Mouse (Mus musculus) 3T3-L1 (cell line): ENCODE results near the gene Prkcsh.
A peak's percentile ranks its signal among the peaks of the same experiment; 100 is the strongest.

Experiments
- DNase-seq: peaks from one replicate; pipeline ENCODE4 v3.0.0-alpha.2; 2015; ENCODE audit warnings: low read depth, low spot score

Prkcsh gene

DNA sequence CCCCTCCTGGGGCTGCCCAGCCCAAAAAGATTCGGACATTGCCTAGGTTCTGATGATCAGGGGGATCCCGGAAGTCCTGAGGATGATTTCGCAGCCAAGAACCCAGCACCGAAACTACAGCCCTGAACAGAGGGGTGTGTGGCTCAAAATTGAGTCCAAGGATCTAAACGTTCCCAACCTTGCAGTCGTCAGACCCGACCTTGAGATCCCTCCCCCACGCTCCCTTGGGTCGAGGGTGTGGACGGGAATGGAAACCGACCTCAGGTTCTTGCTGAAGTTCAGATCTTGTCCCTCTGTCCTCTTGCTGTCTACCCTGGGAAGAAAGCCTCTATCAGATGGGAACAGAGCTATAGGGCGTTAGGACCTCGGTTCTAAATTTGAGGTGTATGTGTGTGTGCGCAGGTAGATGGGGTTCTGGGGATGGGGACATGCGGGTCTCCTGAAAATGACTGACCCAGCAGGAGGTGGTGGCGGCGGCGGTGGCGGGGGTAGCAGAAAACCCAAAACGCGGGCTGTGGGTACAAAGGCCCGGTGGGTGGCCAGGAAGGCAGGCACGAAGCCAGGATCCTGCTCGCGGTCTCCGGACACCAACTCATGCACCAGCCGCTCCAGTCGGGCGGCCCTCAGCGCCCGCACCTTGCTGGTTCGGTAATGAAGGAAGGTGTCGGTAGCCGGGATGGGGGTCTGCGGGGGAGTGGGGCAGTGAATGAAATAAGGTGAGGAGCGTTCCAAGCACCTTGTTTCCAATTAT is 14.8 kb upstream of the Prkcsh start:
- no peak for DNase-seq

DNA sequence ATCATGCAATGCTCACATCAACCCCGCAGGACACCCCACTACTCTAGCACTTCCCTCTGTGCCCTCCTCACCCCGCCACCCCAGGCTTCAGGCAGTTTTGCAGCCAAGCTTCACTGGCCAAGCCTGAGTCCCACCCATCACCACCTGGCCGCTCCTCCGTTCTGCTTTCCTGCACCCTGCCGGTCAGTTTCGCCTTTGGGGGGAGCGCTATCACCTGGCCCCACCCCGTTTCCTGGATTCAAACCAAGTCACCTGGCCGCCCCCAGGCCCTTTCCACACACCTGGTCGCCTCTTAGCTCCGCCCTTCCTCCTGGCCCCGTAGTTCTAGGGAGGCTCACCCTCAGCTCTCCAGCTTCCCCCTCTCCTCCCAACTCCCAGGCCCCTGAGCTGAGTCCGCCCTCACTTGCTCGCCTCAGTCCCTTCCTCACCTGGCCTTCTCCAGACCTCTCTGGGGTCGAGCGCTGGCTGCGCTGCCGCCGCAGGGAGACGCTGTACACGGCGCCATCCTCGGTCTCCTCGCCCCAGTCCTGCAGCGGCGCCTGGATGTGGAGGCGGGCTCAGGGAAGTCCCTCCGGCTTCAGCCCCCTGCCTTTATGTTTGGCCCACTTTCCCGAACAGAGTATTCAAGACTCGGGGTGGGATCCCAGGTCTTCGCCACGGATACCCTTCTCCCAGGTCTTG is 14.0 kb upstream of the Prkcsh start:
- no peak for DNase-seq

DNA sequence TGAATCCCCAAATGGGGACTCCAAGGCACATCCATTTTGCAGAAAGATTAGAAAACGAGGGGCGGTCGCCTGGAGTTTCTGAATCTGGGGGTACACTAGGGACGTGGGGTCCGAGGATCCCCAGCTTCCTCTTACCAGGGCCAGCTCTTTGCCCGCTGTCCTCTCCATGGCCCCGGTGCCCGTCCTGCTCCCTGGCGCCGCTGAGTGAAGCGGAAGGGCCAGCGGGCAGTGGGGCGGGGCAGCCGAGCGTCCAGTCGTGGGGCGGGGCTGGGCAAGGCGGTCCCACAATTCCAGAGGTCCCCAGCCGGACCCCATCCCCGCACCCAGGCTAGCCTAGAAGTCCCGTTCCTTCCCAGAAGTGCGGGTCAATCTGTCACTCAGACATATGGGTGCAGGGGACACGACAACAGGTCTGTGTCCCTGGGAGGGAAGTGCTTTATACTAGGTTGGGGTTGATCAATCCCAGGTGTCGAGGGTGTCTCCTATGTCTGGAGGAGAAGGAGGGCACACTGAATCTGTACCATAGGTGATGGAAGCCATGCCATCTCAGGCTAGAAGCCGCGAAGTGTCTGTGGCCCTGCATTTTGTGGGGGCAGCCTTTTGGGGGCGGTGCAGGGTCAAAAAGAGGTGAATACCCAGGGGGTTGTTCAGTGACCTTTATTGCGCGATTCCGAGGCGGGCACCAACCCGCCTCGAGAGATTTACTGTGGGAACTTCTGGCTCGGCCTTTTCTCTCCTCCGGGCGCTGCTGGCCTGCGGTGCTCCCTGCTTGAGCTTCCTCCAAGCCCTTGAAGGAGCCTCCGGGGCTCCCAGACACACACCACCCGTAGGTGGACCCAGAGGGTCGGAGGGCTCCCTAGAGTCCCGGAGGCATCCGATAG is 13.1 kb upstream of the Prkcsh start, which contains the start of gene Rgl3:
Rgl3 (minus strand) TSS at position 217 of the 881 bp plus-strand sequence.
- DNase-seq, result peak; percentile 21

DNA sequence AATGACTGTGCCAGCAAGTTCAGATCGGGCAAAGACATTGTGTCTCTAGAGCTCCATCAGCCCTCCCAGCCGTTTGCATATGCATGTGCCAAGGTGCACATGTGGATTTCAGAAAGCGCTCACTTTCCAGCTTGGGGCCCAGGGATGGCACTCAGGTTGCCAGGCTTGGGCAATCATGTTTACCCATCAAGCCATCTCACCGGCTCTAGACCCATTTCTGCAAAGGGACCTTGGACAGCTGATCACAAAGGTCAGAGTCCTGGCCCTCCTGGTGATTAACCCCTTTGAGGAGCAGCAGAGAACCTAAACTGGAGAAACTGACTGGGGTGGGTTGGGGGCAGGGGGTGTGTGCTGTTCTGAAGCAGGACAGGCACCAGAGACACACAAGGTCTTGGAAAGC is 10.4 kb upstream of the Prkcsh start:
- no peak for DNase-seq

DNA sequence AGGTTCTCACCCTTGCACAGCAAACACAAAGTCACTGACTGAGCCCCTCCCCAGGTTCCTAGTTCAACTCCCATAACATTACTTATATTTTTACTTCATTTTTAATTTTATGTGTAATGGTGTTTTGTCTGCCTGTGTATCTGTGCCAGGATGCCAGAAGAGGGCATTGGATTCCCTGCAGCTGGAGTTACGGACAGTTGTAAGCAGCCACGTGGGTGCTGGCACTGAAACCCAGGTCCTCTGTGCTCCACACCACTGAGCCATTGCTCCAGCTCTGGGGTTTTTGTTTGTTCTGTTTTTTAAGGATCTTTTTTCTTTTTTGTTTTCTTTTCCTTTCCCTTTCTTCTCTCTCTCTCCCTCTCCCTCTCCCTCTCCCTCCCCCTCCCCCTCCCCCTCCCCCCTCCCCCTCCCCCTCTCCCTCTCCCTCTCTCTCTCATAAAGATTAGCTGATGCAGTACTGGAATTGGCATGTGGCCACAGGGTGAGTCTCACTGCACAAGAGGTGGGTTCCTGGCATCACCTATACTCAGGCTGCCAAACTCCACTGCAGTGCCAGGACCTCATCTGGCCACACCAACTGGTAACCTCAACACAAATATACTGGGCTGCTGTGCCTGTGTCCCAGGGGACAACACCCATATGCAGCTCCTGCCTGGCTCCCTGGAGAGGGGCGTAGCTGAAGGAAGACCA is 6.3 kb upstream of the Prkcsh start:
- no peak for DNase-seq

DNA sequence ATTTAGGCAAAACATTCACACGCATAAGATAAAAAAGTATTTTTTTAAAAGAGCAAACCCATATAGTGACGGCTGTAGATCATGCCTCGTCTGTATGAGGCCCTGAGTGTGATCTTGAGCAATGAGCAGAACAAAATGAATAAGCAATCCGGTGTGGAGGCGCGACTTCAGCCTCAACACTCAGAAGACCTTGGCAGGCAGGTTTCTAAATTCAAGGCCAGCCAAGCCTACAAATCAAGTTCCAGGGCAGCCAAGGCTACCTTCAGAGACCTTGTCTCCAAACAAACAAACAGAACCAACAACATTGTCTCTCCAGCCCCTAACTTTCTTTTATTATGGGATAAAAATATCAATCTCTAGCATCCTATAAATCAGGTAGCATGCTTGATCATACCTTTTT is 2.3 kb upstream of the Prkcsh start:
- no peak for DNase-seq

DNA sequence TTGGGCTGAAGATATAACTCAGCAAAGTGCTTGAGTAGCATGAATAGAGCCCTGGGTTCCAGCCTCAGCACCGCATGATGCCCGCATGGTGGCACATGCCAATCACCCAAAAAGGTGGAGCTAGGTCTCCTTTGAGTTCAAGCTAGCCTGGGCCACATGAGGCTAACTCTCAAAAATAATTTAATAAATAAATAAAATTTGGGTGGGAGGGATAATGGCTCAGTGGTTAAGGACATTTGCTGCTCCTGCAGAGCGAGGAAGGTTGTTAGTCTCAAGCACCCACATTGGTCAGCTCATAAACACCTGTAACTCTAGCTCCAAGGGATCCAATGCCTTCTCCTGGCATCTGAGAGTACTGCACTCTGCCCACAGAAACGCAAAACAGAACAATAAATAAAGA is 973 bp upstream of the Prkcsh start:
- no peak for DNase-seq

DNA sequence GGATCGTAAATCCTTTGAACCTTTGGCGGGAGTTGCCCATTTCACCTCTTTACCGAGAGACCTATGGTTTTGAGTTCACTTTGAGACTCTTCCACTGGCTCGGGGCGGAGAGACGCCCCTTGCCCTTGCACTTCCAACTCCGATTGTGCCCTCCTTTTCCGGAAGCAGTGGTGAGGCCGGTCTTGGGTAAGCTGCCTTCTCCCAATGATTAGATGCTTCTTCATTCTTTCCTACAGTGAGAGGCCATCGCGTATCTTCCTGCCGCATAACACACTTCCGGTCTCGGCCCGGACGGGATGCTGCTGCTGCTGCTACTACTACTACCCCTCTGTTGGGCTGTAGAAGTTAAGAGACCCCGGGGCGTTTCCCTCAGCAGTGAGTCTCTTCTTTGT is 553 bp downstream of the Prkcsh start:
- peak; percentile 77 for DNase-seq

DNA sequence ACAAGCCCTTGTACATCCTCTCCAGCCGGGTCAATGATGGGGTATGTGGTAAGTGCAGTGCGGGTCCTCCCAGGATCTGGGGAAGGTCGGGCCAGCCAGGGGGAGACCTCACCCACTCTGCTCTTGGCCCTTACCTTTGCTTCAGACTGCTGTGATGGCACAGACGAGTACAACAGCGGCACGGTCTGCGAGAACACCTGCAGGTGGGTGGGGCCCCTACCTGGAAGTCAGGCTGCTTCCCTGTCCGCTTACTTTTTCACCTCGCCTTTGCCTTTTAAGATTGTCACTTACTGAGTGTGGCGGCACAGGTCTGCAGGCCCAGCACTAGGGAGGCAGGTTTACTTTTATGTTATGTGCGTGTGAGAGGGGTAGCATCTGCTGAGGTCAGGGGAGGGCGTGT is 1.9 kb downstream of the Prkcsh start:
- no peak for DNase-seq

DNA sequence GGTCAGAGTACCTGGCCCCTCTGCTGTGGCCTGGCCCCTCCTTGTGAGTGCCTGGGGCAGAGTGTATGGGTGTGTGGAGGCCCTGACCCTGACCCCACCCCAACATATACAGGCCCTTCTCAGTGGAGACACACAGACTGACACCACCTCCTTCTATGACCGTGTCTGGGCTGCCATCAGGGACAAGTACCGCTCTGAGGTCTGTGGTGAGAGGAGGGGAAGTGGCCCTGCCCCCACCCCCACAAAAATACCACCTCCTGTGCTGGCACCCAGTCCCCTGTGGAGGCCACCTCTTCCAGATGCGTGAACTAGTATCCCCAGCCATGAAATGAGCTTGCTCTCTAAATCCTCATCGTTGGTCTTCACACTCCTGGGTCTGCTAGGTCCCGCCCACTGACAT is 8.4 kb downstream of the Prkcsh start:
- DNase-seq, result no peak

DNA sequence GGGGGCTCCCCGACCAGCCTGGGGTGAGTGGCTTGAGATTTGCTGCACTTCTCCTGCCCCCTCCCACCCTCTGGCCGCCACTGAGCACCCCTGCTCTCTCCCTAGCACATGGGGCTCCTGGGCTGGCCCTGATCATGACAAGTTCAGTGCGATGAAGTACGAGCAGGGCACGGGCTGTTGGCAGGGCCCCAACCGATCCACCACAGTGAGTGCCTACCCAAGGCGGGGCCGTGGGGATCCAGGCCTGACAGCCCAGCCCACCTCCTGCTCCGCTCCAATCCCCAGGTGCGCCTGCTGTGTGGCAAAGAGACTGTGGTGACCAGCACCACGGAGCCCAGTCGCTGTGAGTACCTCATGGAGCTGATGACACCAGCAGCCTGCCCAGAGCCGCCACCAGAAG is 10.1 kb downstream of the Prkcsh start:
- DNase-seq, result no peak

DNA sequence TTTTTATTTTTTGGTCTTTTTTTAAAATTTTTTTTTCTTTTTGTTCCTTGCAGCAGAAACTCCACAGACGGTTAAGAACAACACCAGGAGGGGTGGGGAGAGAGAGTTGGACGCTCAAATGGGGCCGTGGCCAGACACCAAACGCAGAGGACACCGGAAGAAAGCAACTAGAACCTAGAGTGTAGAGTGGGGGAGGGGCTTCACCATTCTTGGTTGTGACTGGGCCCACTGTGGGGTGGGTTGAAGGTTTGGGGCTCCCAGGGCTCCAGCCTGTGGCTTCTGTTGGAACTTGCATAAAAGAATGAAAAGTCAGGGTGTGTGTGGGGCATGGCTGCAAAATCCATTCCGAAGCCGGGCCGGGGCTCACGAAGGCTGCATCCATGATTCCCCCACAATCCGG is 13.6 kb downstream of the Prkcsh start:
- DNase-seq, result no peak

DNA sequence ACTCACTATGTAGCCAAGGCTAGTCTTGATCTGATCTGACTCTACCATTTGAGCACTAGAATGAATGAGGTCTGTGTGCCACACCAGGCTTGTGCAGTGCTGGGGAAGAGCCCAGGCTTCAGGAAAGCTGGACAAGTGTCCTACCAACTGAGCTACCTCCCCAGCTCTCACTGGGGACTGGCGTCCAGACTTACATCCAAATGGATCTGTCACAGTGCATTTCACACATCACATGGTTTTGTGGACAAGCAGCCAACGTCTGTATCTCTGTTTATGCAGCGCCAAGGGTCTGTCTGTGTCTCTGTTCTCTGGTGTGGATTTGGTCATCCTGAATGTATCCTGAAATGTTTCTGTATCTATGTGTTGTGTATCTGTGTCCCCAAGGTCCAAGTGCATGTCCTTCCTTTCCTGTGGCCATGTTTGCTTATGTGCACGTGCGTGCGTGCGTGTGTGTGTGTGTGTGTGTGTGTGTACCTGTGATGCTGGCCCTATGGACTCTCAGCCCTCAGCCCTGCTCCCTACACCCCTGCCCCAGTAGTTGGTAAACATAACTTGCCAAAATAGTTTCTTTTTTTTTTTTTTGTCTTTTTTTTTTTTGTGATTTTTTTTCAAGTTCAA is 14.7 kb downstream of the Prkcsh start:
- DNase-seq, result no peak

DNA sequence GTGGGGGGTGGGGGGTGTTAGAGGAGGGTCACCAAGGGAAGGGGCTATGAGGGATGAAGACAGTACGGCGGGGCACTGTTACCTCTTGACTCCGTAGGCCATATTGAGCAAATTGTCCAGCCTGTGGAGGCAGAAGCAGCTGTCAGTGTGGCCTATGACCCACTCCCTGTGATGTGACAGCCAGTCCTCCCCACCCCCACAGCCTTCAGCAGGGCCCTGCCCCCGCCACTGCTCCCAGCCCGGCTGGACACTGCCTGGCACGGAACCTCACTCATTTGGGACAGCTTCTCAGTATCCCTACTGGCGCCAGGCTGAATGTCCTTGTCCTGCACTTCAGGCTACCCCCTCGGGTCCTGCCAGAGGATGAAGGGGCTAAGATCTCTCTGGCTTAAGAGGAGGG is 22.0 kb downstream of the Prkcsh start:
- DNase-seq, result no peak

DNA sequence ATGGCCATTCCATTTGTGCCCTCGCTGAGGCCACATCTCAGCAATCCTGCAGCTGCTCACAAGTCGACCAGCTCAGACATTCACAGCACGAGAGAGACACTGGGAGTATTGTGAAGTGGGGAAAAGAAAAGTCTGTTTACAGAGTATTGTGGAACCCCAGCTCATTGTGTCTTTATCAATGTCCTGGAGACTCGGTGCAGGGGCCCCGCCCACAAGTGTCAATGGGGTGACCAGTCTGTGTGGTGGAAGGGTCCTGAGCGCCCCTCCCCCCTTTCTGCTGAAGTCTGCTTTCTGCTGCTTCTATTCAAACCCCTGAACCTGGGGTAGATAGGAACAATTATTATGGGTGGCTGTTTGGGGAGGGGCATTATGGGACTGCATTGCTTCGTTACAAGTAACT is 25.9 kb downstream of the Prkcsh start:
- DNase-seq, result no peak

DNA sequence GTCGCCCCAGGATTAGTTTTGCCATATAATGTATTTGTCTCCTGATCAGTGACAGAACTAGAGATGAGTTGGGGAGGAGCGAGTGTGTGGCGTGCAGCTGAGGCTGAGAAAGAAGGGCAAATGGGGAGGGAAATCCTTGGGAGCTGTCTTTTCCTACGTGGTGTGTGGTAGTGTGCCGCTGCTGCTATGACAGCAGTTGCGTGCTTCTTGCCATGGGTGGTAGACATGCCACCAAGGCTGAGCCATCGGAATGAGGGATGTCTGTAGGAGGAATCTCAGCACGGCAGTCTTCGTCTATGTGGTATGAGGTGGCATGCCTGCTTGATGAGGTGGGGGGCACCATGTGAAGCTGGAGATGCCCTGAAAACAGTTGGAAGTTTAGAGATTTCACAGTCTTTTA is 27.8 kb downstream of the Prkcsh start:
- DNase-seq, result no peak

DNA sequence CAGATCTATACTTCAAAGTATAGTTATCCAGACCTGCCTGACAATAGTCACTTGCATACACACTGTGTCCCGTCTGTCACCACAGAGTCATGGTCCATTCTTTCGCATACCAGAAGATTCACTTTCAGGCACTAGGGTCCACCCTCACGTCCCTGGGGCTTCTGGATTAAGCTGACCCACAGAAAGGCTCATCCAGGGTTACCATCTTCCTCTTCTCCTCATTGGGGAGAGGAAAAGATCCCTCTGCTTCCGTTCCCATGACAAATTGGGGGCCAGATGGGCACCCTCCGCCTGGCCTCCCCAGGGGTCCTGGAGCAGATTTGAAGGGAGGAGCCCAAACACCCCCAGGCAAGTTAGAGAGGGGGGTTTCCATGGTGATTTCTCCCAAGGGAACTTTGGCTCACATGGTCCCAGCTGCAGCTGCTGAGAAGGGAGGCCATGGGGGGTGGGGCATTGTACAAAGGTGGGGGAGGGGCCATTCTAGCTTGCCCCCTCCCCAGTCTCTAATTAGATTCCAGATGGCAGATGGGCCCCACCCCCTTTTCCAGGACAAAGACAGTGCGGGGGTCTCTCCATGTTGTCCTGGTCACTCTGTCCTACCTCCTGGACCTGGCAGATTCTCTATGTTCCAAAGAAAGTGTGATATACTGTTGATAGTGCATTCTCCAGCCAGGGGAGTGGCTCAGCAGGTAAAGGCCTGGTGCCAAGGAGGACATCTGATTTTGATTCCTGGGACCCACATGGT is 32.9 kb downstream of the Prkcsh start:
- DNase-seq, result no peak

DNA sequence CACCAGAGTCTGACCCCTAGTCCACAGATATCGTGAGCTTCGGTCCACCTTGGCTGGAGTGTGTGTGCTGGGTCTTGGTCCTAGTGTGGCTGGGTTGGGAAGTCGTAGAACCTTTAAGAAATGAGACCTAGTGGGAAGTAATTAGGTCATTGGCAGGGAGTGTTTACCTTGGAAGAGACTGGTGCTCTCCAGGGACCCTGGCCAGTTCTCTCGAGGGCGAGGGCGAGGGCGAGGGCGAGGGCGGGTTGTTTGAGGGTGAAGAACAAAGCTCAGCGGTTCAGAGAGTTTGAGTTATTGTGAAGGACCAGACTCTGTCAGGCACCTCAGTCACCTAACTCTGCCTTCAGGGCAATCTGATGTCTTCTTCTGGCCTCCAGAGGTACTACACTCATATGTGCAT is 35.2 kb downstream of the Prkcsh start:
- no peak for DNase-seq

DNA sequence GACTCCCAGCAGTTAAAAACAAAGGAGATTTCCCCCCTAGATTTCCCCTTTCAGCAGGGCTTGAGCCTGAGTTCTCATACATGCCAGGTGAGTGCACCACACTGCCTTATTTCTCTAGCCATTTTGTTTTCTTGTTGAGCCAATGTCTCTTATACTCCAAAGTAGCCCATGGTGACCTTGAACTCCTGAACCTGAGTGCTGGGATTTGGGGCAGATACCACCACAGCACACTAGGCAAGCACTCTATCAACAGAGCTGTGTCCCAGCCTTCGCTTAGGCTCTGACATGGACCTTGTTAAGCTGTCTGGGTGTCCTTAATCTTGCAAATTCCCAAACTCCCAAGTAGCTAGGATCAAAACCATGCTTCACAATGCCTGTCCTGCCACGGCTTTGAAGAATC is 39.2 kb downstream of the Prkcsh start:
- DNase-seq, result no peak

DNA sequence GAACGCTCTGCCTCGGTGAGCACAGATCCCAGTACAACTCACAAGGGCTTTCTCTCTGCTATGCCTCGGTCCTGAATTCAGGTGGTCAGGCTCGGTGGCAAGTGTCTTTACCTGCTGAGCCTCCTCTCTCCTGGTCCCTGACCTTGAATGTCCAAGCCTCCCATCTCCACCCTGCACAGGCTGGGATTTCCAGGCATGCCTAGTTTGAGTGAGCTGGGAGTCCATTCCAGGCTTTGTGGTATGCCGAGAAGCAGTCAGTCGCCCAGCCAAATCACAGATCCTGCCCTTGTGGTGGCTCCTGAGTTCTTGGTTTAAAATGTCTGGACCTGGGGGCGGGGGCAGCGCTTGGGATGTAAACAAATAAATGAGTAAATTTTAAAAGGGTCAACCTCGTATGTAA is 44.7 kb downstream of the Prkcsh start:
- peak; percentile 20 for DNase-seq

DNA sequence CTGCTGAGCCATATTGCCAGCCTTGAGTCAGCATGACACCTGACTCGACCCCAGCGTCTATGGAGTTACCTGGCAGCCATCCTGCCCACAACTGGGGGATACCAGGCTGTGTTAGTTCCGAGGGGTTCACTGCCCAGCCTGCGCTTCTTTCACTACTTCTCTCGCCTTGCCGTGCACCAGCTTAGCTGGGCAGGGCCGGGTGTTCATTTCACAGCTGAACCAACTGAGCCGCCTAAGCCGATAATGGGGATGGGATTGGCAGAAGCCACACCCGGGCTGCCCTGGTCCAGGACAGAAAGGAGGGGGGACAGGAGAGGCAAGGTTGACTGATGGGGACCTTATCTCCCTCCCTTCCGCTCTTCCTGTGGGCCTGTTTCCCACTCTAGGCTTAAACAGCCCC is 46.7 kb downstream of the Prkcsh start:
- no peak for DNase-seq
